13 mouse cellular contexts compared by ENCODE assay signal in genomic region chr5:140616110-140616503, GRCm38 (mm10). TPM values are rescaled to one million over a fixed set of nuclear protein-coding genes. Genes with fewer than 3 reads are reported as not detected.
A peak's percentile ranks its signal among the peaks of the same experiment; 100 is the strongest.
DNase-seq lines count a peak whose midpoint lies in the region; ATAC-seq lines count a peak whose summit lies in the region.
"Had no signal": no experiment of that assay in that cellular context is flagged by ENCODE, and none has a peak within 500 bp of the region (broad histone marks: within the 10 kb centered on the region; RNA-seq: fewer than 3 reads in every experiment).

No protein-coding gene starts in this region.

- peaks cover 24% of the 10 kb centered on the region for H3K4me1 ChIP-seq in hindbrain, embryonic 12.5 days
- H3K4me1 ChIP-seq in hindbrain, embryonic 16.5 days (ENCODE audit: control insufficient read depth, insufficient read depth, low read depth, low read length): peaks cover 14% of the 10 kb centered on the region
- H3K4me1 ChIP-seq in embryonic facial prominence, embryonic 10.5 days: peaks cover 32% of the 10 kb centered on the region
- peaks cover 74% of the 10 kb centered on the region for H3K4me1 ChIP-seq in liver, embryonic 13.5 days (replicated peaks)

- H3K27me3 ChIP-seq in hindbrain, embryonic 12.5 days: peaks cover 4% of the 10 kb centered on the region; the same call in 1 of the 2 replicates
- H3K27me3 ChIP-seq in hindbrain, embryonic 16.5 days (replicated peaks; ENCODE audit: control insufficient read depth, insufficient read depth, low read length): 0 out of 2 replicates have a peak, but pooled peaks cover 3% of the 10 kb centered on the region
- peaks cover 24% of the 10 kb centered on the region for H3K27me3 ChIP-seq in embryonic facial prominence, embryonic 10.5 days (replicated peaks; ENCODE audit: low read depth, poor library complexity, severe bottlenecking)
- H3K27me3 ChIP-seq in liver, embryonic 13.5 days: peaks cover 9% of the 10 kb centered on the region
- H3K27me3 ChIP-seq: forebrain, embryonic 15.5 days had no signal

- H3K9ac ChIP-seq in hindbrain, embryonic 12.5 days: no peak overlapping the region
- no peak overlapping the region for H3K9ac ChIP-seq in hindbrain, embryonic 16.5 days (ENCODE audit: low read depth, low read length)
- H3K9ac ChIP-seq in liver, embryonic 13.5 days: peak overlapping the region; percentile 45
- H3K9ac ChIP-seq: forebrain, embryonic 15.5 days had no signal

- H3K9me3 ChIP-seq in hindbrain, embryonic 12.5 days (replicated peaks): no peaks in the 10 kb centered on the region
- H3K9me3 ChIP-seq in hindbrain, embryonic 16.5 days (ENCODE audit: control insufficient read depth, low read length): no peaks in the 10 kb centered on the region
- H3K9me3 ChIP-seq in embryonic facial prominence, embryonic 10.5 days: no peaks in the 10 kb centered on the region
- H3K9me3 ChIP-seq in liver, embryonic 13.5 days (replicated peaks): no peaks in the 10 kb centered on the region
- H3K9me3 ChIP-seq: forebrain, embryonic 15.5 days had no signal

- H3K4me3 ChIP-seq in hindbrain, embryonic 12.5 days: no peak overlapping the region
- H3K4me3 ChIP-seq in hindbrain, embryonic 16.5 days (ENCODE audit: low read length): no peak overlapping the region
- H3K4me3 ChIP-seq in embryonic facial prominence, embryonic 10.5 days: no peak overlapping the region
- no peak overlapping the region for H3K4me3 ChIP-seq in liver, embryonic 13.5 days (replicated peaks)
- H3K4me3 ChIP-seq: forebrain, embryonic 15.5 days had no signal

- WGBS in hindbrain, embryonic 12.5 days: 80% methylated on average over 6 of the region's 6 CpGs
- WGBS in hindbrain, embryonic 16.5 days: 74% methylated on average over 6 of the region's 6 CpGs
- WGBS in embryonic facial prominence, embryonic 10.5 days: 81% methylated on average over 6 of the region's 6 CpGs
- 65% methylated on average over 6 of the region's 6 CpGs for WGBS in liver, embryonic 13.5 days (ENCODE audit: insufficient replicate concordance)

- intact Hi-C loops in gastrocnemius, postnatal 36 days (cut with DNase I): loop anchor here (5.0 kb wide), 1 partner anchor 779 kb away; no protein-coding TSS in a partner anchor

- peak; percentile 54 for DNase-seq in CD4-positive helper T cell, adult 2 months (ENCODE audit: low read depth, low spot score)
- DNase-seq in embryonic facial prominence, embryonic 10.5 days (ENCODE audit: low spot score): no peak
- no peak for DNase-seq in liver, embryonic 13.5 days
- DNase-seq in urinary bladder, postnatal 10 days (ENCODE audit: low spot score): no peak
- no peak for DNase-seq in gastrocnemius, postnatal 36 days
- no peak for DNase-seq in spleen, postnatal 14 days (ENCODE audit: low spot score in 2 of 2)
- DNase-seq: adrenal gland, adult 8-10 months; cerebellum, postnatal 10 days; layer of hippocampus, postnatal 36 days had no signal

- peaks cover 22% of the 10 kb centered on the region for H3K36me3 ChIP-seq in hindbrain, embryonic 12.5 days
- H3K36me3 ChIP-seq in hindbrain, embryonic 16.5 days (ENCODE audit: control insufficient read depth, insufficient read depth, low read length): peaks cover 2% of the 10 kb centered on the region
- H3K36me3 ChIP-seq in embryonic facial prominence, embryonic 10.5 days (replicated peaks): peaks cover 61% of the 10 kb centered on the region
- peaks cover 37% of the 10 kb centered on the region for H3K36me3 ChIP-seq in liver, embryonic 13.5 days

- H3K4me2 ChIP-seq in hindbrain, embryonic 12.5 days (replicated peaks): no peak overlapping the region
- no peak overlapping the region for H3K4me2 ChIP-seq in hindbrain, embryonic 16.5 days (ENCODE audit: low read length)
- no peak overlapping the region for H3K4me2 ChIP-seq in liver, embryonic 13.5 days
- H3K4me2 ChIP-seq: forebrain, embryonic 15.5 days had no signal

- 0 out of 2 replicates have a peak overlapping the region, but pooled peaks have one; percentile 37 for H3K27ac ChIP-seq in hindbrain, embryonic 12.5 days
- no peak overlapping the region for H3K27ac ChIP-seq in hindbrain, embryonic 16.5 days (ENCODE audit: low read depth, low read length)
- H3K27ac ChIP-seq in embryonic facial prominence, embryonic 10.5 days (replicated peaks): peak overlapping the region; percentile 44; the same call in 1 of the 2 replicates
- H3K27ac ChIP-seq in liver, embryonic 13.5 days: peak overlapping the region; percentile 53

- no peak for ATAC-seq in hindbrain, embryonic 12.5 days (ENCODE audit: low FRiP score)
- ATAC-seq in hindbrain, embryonic 16.5 days: no peak
- no peak for ATAC-seq in liver, embryonic 13.5 days (ENCODE audit: low read depth)
- ATAC-seq: forebrain, embryonic 15.5 days had no signal

RNA-seq across cellular contexts. Expression of gene Lfng, which starts 9.0 kb away (rescaled TPM):
- polyA plus RNA-seq in hindbrain, embryonic 12.5 days (2016; fragmentation: Nextera tagmentation; extraction: Ambion mirVana): 23.8 and 27.6 TPM in 2 replicates
- 27.1 and 30.2 TPM in 2 replicates for polyA plus RNA-seq in hindbrain, embryonic 16.5 days (2015; fragmentation: Nextera tagmentation; extraction: Ambion mirVana)
- polyA plus RNA-seq in embryonic facial prominence, embryonic 10.5 days (2016; fragmentation: Nextera tagmentation; extraction: Ambion mirVana): 11.7 and 14.9 TPM in 2 replicates
- polyA plus RNA-seq in liver, embryonic 13.5 days (2015; fragmentation: Nextera tagmentation; extraction: Ambion mirVana): 7.6 and 8.0 TPM in 2 replicates
- 1 to 10 TPM; 3.5 to 3.8 TPM for total RNA-seq in gastrocnemius, postnatal 36 days (2021)

RNA-seq across cellular contexts. Expression of gene Ttyh3, which starts 32.7 kb away (rescaled TPM):
- polyA plus RNA-seq in hindbrain, embryonic 12.5 days (2016; fragmentation: Nextera tagmentation; extraction: Ambion mirVana): 83.7 and 98.3 TPM in 2 replicates
- polyA plus RNA-seq in hindbrain, embryonic 16.5 days (2015; fragmentation: Nextera tagmentation; extraction: Ambion mirVana): 56.0 and 68.9 TPM in 2 replicates
- polyA plus RNA-seq in embryonic facial prominence, embryonic 10.5 days (2016; fragmentation: Nextera tagmentation; extraction: Ambion mirVana): 33.4 and 35.5 TPM in 2 replicates
- 4.8 and 4.9 TPM in 2 replicates for polyA plus RNA-seq in liver, embryonic 13.5 days (2015; fragmentation: Nextera tagmentation; extraction: Ambion mirVana)
- 1 to 10 TPM; 4.6 to 5.2 TPM for total RNA-seq in gastrocnemius, postnatal 36 days (2021)

RNA-seq across cellular contexts. Expression of gene Grifin, which starts 51.2 kb away (rescaled TPM):
- not detected in 2 replicates for polyA plus RNA-seq in hindbrain, embryonic 12.5 days (2016; fragmentation: Nextera tagmentation; extraction: Ambion mirVana)
- 0.36 TPM in 1 of 2 replicates, not detected in the other for polyA plus RNA-seq in hindbrain, embryonic 16.5 days (2015; fragmentation: Nextera tagmentation; extraction: Ambion mirVana)
- not detected in 2 replicates for polyA plus RNA-seq in embryonic facial prominence, embryonic 10.5 days (2016; fragmentation: Nextera tagmentation; extraction: Ambion mirVana)
- 4.6 and 4.9 TPM in 2 replicates for polyA plus RNA-seq in liver, embryonic 13.5 days (2015; fragmentation: Nextera tagmentation; extraction: Ambion mirVana)
- not detected for total RNA-seq in gastrocnemius, postnatal 36 days (2021)
- total RNA-seq: adrenal gland, adult 8-10 months had no signal
- polyA plus RNA-seq: forebrain, embryonic 15.5 days; intestine, embryonic 14.5 days had no signal
